Mouse (Mus musculus): ENCODE data around the gene Nfkb2.

Nfkb2 gene

GRCm38 (mm10) chr19:46322996-46323572, 19.0 kb downstream of the Nfkb2 start:
- CTCF ChIA-PET, result no interaction called here

- CTCF ChIA-PET, result no interaction called here
Observed at GRCm38 (mm10) chr19:46323716-46324115, 19.6 kb downstream of the Nfkb2 start.

- CTCF ChIA-PET, result no interaction called here
Observed at GRCm38 (mm10) chr19:46324366-46324765, 20.2 kb downstream of the Nfkb2 start.

GRCm38 (mm10) chr19:46324918-46325317, 20.8 kb downstream of the Nfkb2 start:
- CTCF ChIA-PET, result no interaction called here

- CTCF ChIA-PET, result interaction anchor here (0.6 kb wide), 1 partner anchor 42 kb away, joined by 3 read pairs; no protein-coding TSS in a partner anchor
Observed at GRCm38 (mm10) chr19:46326019-46326755, 22.1 kb downstream of the Nfkb2 start.

- CTCF ChIA-PET, result interaction anchor here (0.7 kb wide), 1 partner anchor 1348 kb away, joined by 3 read pairs; no protein-coding TSS in a partner anchor
Observed at GRCm38 (mm10) chr19:46326756-46327305, 22.7 kb downstream of the Nfkb2 start, which contains the start of gene Psd. Gene Psd, minus strand, starts transcription at chr19:46327156.

- CTCF ChIA-PET, result interaction anchor here (0.6 to 0.7 kb wide), 2 partner anchors 537 to 1349 kb away, joined by 3 to 4 read pairs; no protein-coding TSS in a partner anchor
Observed at GRCm38 (mm10) chr19:46327531-46328064, 23.5 kb downstream of the Nfkb2 start.

GRCm38 (mm10) chr19:46328081-46329030, 24.2 kb downstream of the Nfkb2 start, which contains the start of gene Fbxl15:
Gene Fbxl15, plus strand, starts transcription at chr19:46328184.
- CTCF ChIA-PET, result interaction anchor here (0.5 to 1.8 kb wide), 7 partner anchors 9 to 538 kb away, joined by 3 to 6 read pairs (median 4); no protein-coding TSS in a partner anchor

- CTCF ChIA-PET, result interaction anchor here (0.5 to 1.8 kb wide), 6 partner anchors 9 to 255 kb away, joined by 3 to 6 read pairs (median 4); partner anchors contain the start of gene Cuedc2
Observed at GRCm38 (mm10) chr19:46329031-46329641, 25.0 kb downstream of the Nfkb2 start.

GRCm38 (mm10) chr19:46329951-46330350, 25.8 kb downstream of the Nfkb2 start:
- CTCF ChIA-PET, result interaction anchor here (1.5 to 1.8 kb wide), 3 partner anchors 8 to 25 kb away, joined by 3 to 6 read pairs (median 6); partner anchors contain the start of gene Cuedc2

- CTCF ChIA-PET, result no interaction called here
Observed at GRCm38 (mm10) chr19:46330696-46331095, 26.6 kb downstream of the Nfkb2 start.

- CTCF ChIA-PET, result no interaction called here
Observed at GRCm38 (mm10) chr19:46331326-46331725, 27.2 kb downstream of the Nfkb2 start.

GRCm38 (mm10) chr19:46331936-46332335, 27.8 kb downstream of the Nfkb2 start:
- CTCF ChIA-PET, result no interaction called here

- CTCF ChIA-PET, result no interaction called here
Observed at GRCm38 (mm10) chr19:46332721-46333339, 28.7 kb downstream of the Nfkb2 start.

- CTCF ChIA-PET, result no interaction called here
Observed at GRCm38 (mm10) chr19:46333906-46334305, 29.8 kb downstream of the Nfkb2 start.

GRCm38 (mm10) chr19:46337719-46338330, 33.7 kb downstream of the Nfkb2 start:
- CTCF ChIA-PET, result interaction anchor here (0.8 kb wide), 1 partner anchor 8 kb away, joined by 3 read pairs; no protein-coding TSS in a partner anchor

GRCm38 (mm10) chr19:46338331-46338936, 34.3 kb downstream of the Nfkb2 start, which contains the start of gene Cuedc2:
Gene Cuedc2, minus strand, starts transcription at chr19:46338702.
- CTCF ChIA-PET, result interaction anchor here (0.8 kb wide), 1 partner anchor 9 kb away, joined by 3 read pairs; no protein-coding TSS in a partner anchor

GRCm38 (mm10) chr19:46338942-46339286, 34.8 kb downstream of the Nfkb2 start:
- CTCF ChIA-PET, result no interaction called here
